Mouse (Mus musculus): Measurements from ENCODE around the gene Rtn1.

Rtn1 gene

DNA sequence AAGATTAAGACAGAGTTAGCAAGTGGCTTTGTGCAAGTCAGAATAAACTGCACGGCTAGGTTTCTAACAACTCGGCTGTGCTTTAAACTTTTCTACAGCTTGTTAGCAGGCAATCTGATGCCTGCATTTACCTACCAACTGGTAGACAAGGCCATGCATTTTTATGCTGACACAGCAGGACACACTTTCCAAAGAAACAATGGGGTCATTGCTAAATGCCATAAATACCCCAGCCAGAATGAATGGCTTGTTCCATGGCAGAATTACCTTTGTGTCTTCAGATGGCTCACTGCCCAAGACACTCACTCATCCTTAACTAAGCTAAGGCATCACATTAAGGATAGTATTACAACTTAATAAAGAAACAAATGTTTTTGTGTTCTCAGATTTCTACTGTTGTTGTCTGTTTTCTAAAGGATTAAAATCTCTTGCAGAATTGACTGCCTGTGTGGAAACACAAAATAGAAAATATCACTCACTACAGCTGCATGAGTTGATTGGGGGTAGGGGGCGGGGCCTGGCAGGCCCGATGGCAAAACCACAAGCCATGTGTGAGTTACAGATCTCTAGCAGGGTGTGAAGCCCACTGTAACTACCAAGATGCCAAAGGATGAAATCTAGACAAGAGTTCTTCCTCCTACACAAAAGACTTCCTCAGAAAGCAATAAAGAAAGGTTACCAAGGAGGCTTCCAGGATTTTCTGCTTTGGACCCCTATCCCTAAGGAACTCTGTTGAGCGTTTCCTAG lies 129.6 kb downstream of the Rtn1 start:
- DNase-seq (ENCODE audit: low spot score in 2 of 2), result no peak

DNA sequence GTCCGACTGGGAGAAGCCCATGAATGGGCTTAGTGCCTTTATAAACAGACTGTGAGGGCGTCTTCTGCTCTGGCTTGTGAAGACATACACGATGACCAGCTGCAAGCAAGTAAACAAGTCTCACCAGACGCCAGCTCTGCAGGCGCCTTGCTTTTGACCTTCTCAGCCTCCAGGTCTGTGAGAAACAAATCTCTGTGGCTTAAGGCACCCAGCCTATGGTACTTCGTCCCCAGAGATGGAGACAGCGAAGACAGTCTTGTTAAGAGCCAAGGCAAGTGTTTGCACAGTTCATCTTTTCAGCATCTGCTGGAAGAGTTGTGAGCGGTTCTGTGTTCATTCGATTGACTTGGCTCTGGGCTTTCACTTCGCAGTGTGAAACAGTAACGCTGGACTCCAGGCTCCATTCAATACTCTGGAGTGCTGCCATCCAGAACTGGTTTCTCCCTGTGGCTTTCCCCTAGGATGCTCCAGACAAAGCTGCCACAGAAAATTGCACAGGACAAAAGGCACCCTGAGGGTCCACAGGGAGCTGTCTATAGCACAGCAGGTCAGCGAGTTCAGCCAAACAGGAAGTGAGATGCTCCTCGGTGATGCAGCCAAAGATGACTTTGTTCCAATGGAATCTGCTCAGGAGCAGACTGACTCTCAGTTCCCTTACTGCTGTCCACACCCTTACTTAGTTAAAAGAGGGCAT lies 135.0 kb downstream of the Rtn1 start:
- no peak for DNase-seq (ENCODE audit: low spot score in 2 of 2)

DNA sequence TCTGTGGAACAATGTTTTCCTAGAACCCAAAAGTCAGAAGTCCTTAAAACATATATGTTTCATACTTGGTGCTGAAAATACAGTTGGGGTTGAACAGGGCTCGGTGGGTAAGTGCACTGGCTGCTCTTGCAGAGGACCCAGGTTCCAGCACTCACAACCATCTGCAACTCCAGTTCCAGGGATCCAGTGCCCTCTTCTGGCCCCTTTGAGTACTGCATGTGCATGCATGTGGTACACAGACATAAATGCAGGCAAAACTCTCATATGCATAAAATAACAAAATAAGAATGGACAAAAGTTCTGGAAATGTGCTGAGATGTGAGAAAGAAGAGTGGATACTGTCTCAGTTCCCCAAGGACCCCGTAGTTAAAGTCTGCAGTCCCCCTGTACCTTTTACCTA lies 141.2 kb downstream of the Rtn1 start:
- no peak for DNase-seq (ENCODE audit: low spot score in 2 of 2)

GRCm38 (mm10) chr12:72265261-72266228 lies 143.3 kb downstream of the Rtn1 start:
- no peak for DNase-seq (ENCODE audit: low spot score in 2 of 2)

DNA sequence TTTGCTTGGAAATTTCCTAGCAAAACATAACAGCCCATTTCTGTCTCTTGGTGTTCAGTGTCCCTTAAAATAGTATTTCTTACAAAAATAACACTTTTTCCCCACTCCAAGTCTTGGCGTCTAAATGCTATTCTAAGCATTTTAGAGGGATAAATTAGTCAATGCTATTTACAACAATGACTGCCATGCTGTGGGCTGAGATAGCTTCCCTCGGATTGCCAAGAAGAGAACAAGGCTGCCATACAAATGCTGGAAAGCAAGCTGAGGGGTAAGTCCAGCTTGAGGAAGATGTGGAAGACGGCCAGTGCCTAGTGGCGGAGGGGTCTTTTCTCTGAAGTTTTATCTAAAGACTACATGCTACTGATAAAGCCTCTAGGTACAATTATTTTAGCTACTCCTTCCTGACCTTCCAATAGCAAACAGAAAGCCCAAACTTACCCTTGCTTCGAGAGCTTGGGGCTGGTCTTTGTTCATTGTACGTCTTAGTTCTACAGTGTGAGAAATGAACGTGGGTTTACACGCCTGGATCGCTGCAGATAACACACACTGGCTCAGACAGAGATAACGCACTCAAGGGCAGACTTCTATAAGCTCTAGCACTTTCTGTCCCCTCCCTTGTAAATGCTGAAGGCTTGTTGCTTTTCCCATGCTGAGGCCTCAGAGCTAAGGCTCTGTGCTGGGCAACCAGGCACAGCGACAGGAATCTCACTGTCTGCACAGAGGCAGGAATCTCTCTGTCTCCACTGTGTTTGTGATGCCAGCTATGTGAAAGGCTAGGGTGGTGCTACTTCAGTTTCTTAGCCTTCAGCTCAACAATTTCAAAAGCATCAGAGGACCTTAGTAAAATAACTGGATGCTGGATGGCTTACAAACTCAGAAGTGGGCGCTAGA lies 145.4 kb downstream of the Rtn1 start:
- DNase-seq (ENCODE audit: low spot score in 2 of 2), result no peak

DNA sequence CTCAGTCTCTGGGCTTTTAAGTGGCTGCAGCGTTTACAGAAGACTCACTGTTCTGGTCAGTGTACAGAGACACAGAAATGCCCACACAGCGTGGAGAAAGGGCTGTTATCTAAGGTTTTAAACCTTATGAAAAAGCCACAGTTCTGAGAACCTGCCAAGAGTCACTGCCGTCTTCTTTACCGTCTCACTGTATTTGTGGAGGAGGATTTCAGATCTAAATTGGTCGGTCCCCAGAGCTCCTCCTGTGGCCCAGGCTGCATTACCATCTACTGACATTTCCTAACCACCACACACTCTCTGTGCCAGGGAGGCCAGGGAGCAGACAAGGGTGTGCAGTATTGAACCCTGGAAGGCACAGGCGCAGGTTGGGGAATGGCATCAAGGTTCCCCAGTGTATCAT lies 151.9 kb downstream of the Rtn1 start:
- DNase-seq (ENCODE audit: low spot score in 2 of 2), result no peak

DNA sequence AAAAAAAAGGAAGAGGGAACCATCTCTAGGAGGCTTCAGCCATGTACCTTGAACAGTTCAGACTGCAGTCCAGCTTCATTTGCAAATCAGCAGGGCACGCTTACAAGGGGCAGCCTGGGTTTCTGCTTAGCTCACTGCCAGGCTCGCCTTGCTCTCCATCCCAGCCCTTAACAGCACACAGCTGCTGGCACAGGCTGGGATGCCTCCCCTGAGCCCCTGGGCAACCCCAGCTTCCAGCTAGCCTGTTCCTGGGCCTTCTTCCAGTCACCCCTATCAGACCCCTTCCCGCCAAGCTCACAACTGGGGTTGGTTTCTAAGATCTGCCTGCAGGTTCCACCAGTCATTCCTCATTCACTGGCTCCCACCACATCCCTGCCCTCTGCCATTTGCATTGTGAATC lies 155.8 kb downstream of the Rtn1 start:
- no peak for DNase-seq (ENCODE audit: low spot score in 2 of 2)

DNA sequence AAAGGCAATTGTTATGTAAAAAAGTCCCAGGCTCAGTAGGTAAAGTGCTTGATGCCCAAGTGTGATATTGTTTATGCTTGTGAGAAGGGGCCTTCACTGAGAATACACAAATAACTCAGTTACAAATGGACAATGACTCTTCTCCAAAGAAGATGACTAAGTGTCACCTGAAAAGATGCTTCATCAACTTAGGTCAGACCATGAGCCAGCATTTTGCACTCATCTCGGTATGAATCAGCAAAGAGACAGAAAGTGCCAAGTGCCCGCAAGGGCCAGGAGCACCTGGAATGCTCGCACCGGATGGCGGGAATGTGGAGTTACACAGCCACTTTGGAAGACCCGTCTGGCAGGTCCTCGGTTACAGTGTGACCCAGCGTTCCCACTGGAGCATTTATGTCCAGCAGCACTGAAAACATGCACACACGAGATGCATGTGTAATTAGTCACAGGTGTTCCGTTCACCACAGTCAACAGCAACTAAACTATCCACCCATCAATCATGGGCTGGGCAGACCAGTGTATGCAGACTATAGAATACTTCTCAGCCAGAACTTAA lies 156.9 kb downstream of the Rtn1 start:
- no peak for DNase-seq (ENCODE audit: low spot score in 2 of 2)

DNA sequence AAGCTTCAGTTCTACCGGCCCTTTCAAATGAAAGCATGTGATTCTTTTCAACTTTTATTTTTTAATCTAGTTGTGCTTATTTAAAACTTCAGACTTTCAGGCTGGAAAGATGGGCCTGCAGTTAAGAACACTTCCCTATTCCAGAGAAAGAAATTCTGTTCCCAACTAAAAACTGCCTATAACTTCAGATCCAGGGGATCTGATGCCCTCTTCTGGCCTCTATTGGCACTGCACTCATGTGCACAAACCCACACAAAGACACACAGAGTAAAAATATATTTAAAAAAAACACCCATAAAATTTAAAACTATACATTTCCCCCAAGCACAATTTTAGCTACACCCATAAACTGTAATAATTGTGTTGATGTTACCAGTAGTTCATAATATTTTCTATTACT lies 163.9 kb downstream of the Rtn1 start:
- DNase-seq (ENCODE audit: low spot score in 2 of 2), result no peak

DNA sequence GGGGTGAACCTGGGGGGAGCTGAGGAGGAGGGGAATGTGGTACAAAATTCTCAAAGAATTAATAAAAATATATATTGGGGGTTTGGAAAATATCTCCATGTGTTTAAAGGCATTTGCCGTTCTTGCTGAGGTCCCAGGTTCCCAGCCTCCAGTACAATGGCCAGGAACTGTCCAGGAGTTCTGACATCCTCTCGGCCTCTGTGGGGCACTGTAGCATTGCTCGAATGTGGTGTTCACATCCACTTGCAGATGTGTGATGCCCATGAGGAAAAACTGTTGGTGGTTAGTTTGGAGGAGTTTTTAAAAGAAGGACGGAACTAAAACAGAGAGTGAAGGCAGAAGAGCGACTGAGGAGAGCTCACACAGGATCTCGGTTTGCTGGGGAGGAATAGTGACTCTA lies 166.0 kb downstream of the Rtn1 start:
- no peak for DNase-seq (ENCODE audit: low spot score in 2 of 2)

GRCm38 (mm10) chr12:72240506-72240905 lies 168.3 kb downstream of the Rtn1 start:
- no peak for DNase-seq (ENCODE audit: low spot score in 2 of 2)

DNA sequence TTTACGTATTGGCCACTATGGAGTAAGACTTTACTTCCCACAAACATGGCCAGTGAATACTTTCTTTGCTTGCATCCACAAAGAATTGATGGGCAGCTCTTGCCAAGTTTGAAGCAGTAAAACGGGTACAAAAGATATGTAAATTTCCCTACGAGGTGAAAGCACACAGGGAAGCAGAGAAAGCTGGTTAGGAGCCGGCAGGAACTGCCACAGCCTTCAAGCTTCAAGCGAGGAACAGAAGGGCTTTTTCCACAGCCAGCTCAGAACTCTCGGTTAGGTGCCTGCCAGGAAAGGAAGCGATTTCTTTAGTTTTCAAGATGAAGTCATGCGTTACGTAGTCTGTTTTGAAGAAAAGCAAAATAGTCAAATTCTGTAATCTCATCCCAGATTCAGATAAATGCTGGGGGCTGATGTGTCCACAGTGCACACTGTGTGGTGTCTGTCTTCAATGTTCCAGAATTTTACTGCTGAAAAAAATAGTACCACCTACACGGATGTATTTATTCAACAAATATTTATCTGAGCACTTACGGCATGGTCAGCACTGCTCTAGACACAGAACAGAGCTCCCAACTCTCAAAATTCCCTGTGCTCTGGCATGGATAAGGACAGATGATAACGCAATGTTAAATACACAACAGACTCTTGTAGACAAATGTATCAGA lies 169.5 kb downstream of the Rtn1 start:
- DNase-seq (ENCODE audit: low spot score in 2 of 2), result no peak

GRCm38 (mm10) chr12:72237251-72237650 lies 171.6 kb downstream of the Rtn1 start:
- no peak for DNase-seq (ENCODE audit: low spot score in 2 of 2)

- DNase-seq (ENCODE audit: low spot score in 2 of 2), result no peak
These were observed 172.3 kb downstream of the Rtn1 start for GRCm38 (mm10) chr12:72236564-72237011.

DNA sequence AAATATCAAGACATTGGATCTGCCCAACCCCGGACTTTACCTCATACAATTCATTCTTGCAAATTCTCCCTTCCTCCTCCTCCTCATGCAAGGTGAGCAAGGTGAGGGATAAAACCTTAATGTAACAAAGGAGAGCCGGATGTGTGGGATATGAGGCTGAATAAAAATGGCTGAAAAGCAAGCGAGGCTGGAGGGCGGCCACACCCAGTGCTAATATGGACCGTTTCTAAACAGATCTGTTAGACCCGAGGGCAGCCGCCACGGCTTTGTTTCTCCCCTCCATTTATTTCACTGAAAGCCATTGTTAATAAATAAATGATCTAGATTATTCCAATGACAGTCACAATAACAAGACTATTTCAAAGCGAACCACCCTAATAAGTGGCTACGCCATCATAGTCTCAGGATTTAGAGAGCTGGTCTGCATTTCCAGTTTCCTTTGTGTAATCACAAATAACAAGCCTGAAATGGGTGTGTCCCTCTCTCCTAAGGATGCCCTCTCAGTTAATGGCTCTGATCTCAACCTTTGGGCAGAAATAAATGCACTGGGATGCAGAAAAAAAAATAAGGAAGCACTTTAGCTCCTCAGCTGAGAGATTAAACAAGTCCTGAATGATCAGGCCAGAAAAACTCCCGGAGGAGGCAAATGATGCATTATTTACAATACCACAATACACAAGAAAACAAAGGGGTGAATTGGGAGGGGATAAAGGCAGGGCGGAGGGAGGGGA lies 173.1 kb downstream of the Rtn1 start:
- DNase-seq (ENCODE audit: low spot score in 2 of 2), result no peak

DNA sequence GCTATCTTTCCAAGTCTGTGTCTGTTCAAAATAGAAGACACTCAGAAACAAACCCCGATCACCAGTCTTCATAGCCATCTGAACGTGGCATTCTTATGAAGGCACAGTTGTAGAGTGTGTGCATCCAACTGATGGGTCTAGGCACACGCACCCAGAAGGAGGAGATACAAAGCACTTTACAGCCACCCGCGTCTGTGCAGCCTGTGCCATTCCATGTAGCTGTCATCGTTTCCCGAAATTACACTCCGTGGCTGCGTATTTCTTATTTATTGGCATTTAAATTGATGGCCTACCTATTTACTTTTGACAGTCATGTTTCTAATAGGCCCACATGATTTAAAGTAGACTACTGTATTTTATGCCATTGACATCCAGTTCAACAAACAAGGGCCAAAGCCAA lies 173.9 kb downstream of the Rtn1 start:
- no peak for DNase-seq (ENCODE audit: low spot score in 2 of 2)

DNA sequence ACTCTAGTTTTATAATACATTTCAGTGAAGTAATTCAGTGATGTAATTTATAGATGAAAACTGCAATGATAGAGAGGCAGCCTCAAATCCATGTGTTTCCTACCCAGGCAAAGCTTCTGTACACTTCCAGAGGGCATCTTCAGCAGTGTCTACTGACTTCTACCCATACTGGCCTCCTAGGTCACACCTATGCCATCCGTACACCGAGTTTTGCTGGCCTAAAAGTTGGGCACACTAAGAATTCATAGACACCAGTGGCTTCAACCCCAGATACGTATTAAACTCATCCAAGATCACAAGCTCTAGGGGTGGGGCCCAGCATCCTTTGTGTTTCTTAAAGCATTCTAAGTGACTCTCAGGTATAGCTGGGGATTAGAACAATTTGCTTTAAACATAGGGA lies 174.7 kb downstream of the Rtn1 start:
- no peak for DNase-seq (ENCODE audit: low spot score in 2 of 2)

DNA sequence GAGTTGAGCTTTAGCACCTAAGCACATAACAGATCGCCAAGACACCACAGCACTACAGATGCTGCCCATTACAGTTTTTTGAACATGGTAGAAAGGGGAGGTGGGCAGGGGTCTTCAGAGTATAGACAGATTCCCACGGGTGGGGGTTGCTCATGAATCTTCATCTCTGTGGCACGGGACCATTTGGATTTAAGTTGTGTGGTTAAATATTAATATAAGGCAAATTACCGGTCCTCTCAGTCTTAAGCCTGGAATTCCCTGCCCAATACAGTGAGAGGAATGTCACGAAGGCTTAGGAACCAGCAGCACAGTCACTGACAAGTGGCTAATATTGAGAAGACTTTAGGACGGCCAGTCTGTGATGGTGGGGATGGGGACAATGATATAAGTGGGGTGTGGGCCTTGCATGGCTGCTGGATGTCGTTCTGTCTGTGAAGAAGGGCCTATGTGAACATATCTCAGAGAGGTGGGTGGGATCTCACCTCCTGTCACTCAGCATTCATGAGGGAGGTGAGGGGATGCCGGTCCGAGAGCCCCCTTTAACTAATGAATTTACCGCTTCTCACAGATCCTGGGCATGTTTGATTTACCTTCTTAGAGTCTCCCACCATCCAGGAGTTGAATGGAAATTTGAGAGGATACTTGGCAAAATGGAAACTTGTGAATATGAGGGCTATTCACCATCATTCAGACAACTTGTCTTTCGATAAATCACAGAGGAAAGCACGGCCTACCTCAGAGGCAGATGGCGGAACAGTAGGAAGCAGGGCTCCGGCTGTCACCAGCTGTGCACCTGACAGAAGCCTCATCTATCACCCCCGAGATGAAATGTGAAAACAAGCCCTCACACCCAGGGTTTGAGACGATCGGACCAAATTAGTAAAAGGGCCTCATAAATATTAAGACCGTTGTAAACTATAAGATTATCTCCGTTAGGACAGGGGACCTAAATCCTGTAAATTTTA lies 175.7 kb downstream of the Rtn1 start:
- no peak for DNase-seq (ENCODE audit: low spot score in 2 of 2)

GRCm38 (mm10) chr12:72232176-72232575 lies 176.7 kb downstream of the Rtn1 start:
- no peak for DNase-seq (ENCODE audit: low spot score in 2 of 2)
